Mouse (Mus musculus): Measurements from ENCODE around the gene Akap17b.

DNA sequence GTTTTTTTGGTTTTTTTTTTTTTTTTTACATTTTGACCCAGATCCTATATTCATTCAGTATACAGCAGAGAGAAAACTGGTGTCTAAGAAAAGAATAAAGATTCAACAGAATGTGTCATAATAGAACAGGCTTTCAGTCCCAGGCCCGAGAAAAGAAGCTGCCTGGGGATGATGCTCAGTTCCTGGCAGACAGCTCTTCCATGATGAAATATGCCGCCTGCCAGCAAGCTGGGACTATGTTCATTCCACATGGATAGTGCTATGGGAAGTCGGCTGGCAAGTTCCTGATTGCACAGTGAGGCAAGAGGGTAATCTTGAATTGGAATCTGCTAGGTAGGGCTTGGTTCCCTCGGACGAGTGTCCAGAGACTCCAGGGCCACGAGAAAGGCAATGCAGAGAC lies 5.1 kb downstream of the Akap17b start:
- TF ChIP-seq CTCF (IDR thresholded peaks at IDR 0.05; ENCODE audit: control insufficient read depth, insufficient read depth, insufficient read length) (no peak), USF1 (IDR thresholded peaks at IDR 0.05; ENCODE audit: low read depth) (no peak), MAX (IDR thresholded peaks at IDR 0.05) (no peak)
